Mouse (Mus musculus) T-helper 1 cell (primary cell): ENCODE results near the gene Cela3b.
"Not testable (repeated sequence)": the region's sequence is repeated elsewhere in the genome, so short reads cannot be mapped to it uniquely, and the experiment has no call there.

Experiments used
- in situ Hi-C: fragments of 300-600 bp; cut with MboI, MseI; formaldehyde crosslinking; loops from one replicate; pipeline ENCODE4 v1.15.1; 2025; ENCODE audit warnings: high pct_unique_total_duplicates

The Cela3b gene

GRCm38 (mm10) chr4:137417712-137418564 lies 12.4 kb downstream of the Cela3b start:
- in situ Hi-C loops, result no loop called here

GRCm38 (mm10) chr4:137414936-137415335 lies 15.4 kb downstream of the Cela3b start:
- in situ Hi-C loops, result no loop called here

- in situ Hi-C loops, result not testable (repeated sequence)
Observed at GRCm38 (mm10) chr4:137412185-137412709, 18.1 kb downstream of the Cela3b start.

- in situ Hi-C loops, result no loop called here
Observed at GRCm38 (mm10) chr4:137409691-137410090, 20.6 kb downstream of the Cela3b start, which contains the start of gene Cela3a. Cela3a (minus strand) TSS chr4:137409791.

GRCm38 (mm10) chr4:137405571-137405970 lies 24.8 kb downstream of the Cela3b start:
- in situ Hi-C loops, result no loop called here

GRCm38 (mm10) chr4:137396641-137397525 lies 33.5 kb downstream of the Cela3b start:
- in situ Hi-C loops, result no loop called here

GRCm38 (mm10) chr4:137393378-137394135 lies 36.8 kb downstream of the Cela3b start:
- in situ Hi-C loops, result loop anchor here (5.0 kb wide), 1 partner anchor 81 kb away; no protein-coding TSS in a partner anchor

GRCm38 (mm10) chr4:137392874-137393273 lies 37.5 kb downstream of the Cela3b start:
- in situ Hi-C loops, result loop anchor here (5.0 kb wide), 1 partner anchor 81 kb away; no protein-coding TSS in a partner anchor

- in situ Hi-C loops, result loop anchor here (5.0 kb wide), 1 partner anchor 79 kb away; no protein-coding TSS in a partner anchor
Observed at GRCm38 (mm10) chr4:137391287-137391686, 39.1 kb downstream of the Cela3b start.

GRCm38 (mm10) chr4:137390196-137390595 lies 40.1 kb downstream of the Cela3b start:
- in situ Hi-C loops, result loop anchor here (5.0 kb wide), 1 partner anchor 78 kb away; no protein-coding TSS in a partner anchor

GRCm38 (mm10) chr4:137388983-137389382 lies 41.4 kb downstream of the Cela3b start:
- in situ Hi-C loops, result no loop called here

- in situ Hi-C loops, result no loop called here
Observed at GRCm38 (mm10) chr4:137388059-137388794, 42.1 kb downstream of the Cela3b start.

GRCm38 (mm10) chr4:137387482-137388058 lies 42.8 kb downstream of the Cela3b start:
- in situ Hi-C loops, result no loop called here

GRCm38 (mm10) chr4:137380702-137381605 lies 49.4 kb downstream of the Cela3b start:
- in situ Hi-C loops, result no loop called here

- in situ Hi-C loops, result no loop called here
Observed at GRCm38 (mm10) chr4:137379713-137380255, 50.6 kb downstream of the Cela3b start.

GRCm38 (mm10) chr4:137379085-137379484 lies 51.3 kb downstream of the Cela3b start:
- in situ Hi-C loops, result no loop called here

- in situ Hi-C loops, result no loop called here
Observed at GRCm38 (mm10) chr4:137377526-137378304, 52.6 kb downstream of the Cela3b start.

- in situ Hi-C loops, result no loop called here
Observed at GRCm38 (mm10) chr4:137376778-137377177, 53.6 kb downstream of the Cela3b start.
